Mouse (Mus musculus) liver, postnatal 0 days (tissue): ENCODE data around the gene B4galnt2. TPM values are rescaled to one million over a fixed set of nuclear protein-coding genes. Genes with fewer than 3 reads are reported as not detected.
"Not testable (repeated sequence)": the region's sequence is repeated elsewhere in the genome, so short reads cannot be mapped to it uniquely, and the experiment has no call there.

Source experiments
- ATAC-seq: fragments of 200-750 bp; cut with Nextera tagmentation; 2 replicates; pipeline ENCODE4 v1.8.0; 2017; ENCODE audit warnings: mild to moderate bottlenecking, moderate library complexity
- DNase-seq: peaks from one replicate; pipeline ENCODE4 v3.0.0-alpha.2; 2016
- H3K27ac ChIP-seq: fragments of 300-500 bp; sonication (generic); 2 replicates; pipeline ENCODE4 v1.5.1; 2014; ENCODE audit warnings: antibody characterized with exemption, moderate library complexity, mild to moderate bottlenecking, low read depth
- H3K27me3 ChIP-seq: fragments of 300-500 bp; sonication (generic); 2 replicates; pipeline ENCODE4 v1.6.1; 2014; ENCODE audit warnings: low read length, control low read depth, mixed read lengths; ENCODE audit not compliant: insufficient read depth
- H3K36me3 ChIP-seq: fragments of 300-500 bp; sonication (generic); replicated peaks from 2 replicates; pipeline ENCODE4 v1.6.1; 2014; ENCODE audit warnings: mild to moderate bottlenecking, control low read depth, low read length, moderate library complexity, mixed read lengths; ENCODE audit not compliant: insufficient read depth
- H3K4me1 ChIP-seq: fragments of 300-500 bp; sonication (generic); 2 replicates; pipeline ENCODE4 v1.6.1; 2014; ENCODE audit warnings: antibody characterized with exemption, mild to moderate bottlenecking, control low read depth; ENCODE audit not compliant: insufficient read depth
- H3K4me2 ChIP-seq: fragments of 300-500 bp; sonication (generic); 2 replicates; pipeline ENCODE4 v1.6.1; 2014; ENCODE audit warnings: low read depth, mild to moderate bottlenecking, low read length, moderate library complexity, mixed read lengths
- H3K4me3 ChIP-seq: fragments of 300-500 bp; sonication (generic); 2 replicates; pipeline ENCODE4 v1.5.1; 2014; ENCODE audit warnings: low read depth, low read length
- H3K9ac ChIP-seq: fragments of 300-500 bp; sonication (generic); replicated peaks from 2 replicates; pipeline ENCODE4 v1.6.1; 2014; ENCODE audit warnings: mild to moderate bottlenecking, moderate library complexity
- H3K9me3 ChIP-seq: fragments of 300-500 bp; sonication (generic); 2 replicates; pipeline ENCODE4 v1.6.1; 2016; ENCODE audit warnings: mild to moderate bottlenecking, control low read depth, low read length, mixed read lengths
- CTCF ChIP-seq: sonication (generic); IDR thresholded peaks from 2 replicates; pipeline ENCODE4 v1.5.1; 2016; ENCODE audit warnings: antibody characterized with exemption, low read depth
- EP300 ChIP-seq: IDR thresholded peaks from 2 replicates; pipeline ENCODE4 v1.6.1; 2016; ENCODE audit warnings: antibody characterized with exemption, low read depth, mild to moderate bottlenecking
- WGBS: fragments of 180-500 bp; shearing (Covaris S2); extraction: QIAGEN DNeasy Blood & Tissue Kit; methylation state at CpG from one replicate; pipeline ENCODE4 v1.1.7; 2014; ENCODE audit not compliant: insufficient replicate concordance; 5-methylcytosine and 5-hydroxymethylcytosine counted together
- polyA plus RNA-seq: library from polyadenylated mRNA; unstranded; fragments of >200 nt; fragmentation: Nextera tagmentation; extraction: Ambion mirVana; gene quantifications from 2 replicates; pipeline ENCODE4 v1.2.1, GENCODE M21; 2015

Gene B4galnt2
- polyA plus RNA-seq, 1 experiment from 2014 or later, result 0.18 TPM

GRCm38 (mm10) chr11:95904290-95904689 is 10.4 kb downstream of the B4galnt2 start:
- H3K36me3 ChIP-seq, result no peaks in the 10 kb centered on the region
- DNase-seq, result no peak
- no peak overlapping the region for H3K4me3 ChIP-seq
- no peak overlapping the region for H3K9ac ChIP-seq
- no peaks in the 10 kb centered on the region for H3K9me3 ChIP-seq
- no peak for ATAC-seq
- no peaks in the 10 kb centered on the region for H3K27me3 ChIP-seq
- TF ChIP-seq EP300 (no peak), CTCF (no peak)
- H3K4me2 ChIP-seq, result no peak overlapping the region
- no peaks in the 10 kb centered on the region for H3K4me1 ChIP-seq
- H3K27ac ChIP-seq, result no peak overlapping the region
- WGBS, result 81% methylated on average over 2 of the region's 2 CpGs

- Histone ChIP-seq H3K4me1 (no peaks in the 10 kb centered on the region), H3K9me3 (no peaks in the 10 kb centered on the region), H3K27ac (no peak overlapping the region), H3K36me3 (no peaks in the 10 kb centered on the region), H3K27me3 (no peaks in the 10 kb centered on the region), H3K4me3 (peak overlapping the region; percentile 18), H3K9ac (no peak overlapping the region), H3K4me2 (peak overlapping the region; percentile 56)
- TF ChIP-seq CTCF (no peak), EP300 (no peak)
- ATAC-seq (no peak), DNase-seq (no peak)
- 32% methylated on average over 14 of the region's 14 CpGs for WGBS
Measured at GRCm38 (mm10) chr11:95896446-95897179, 18.1 kb downstream of the B4galnt2 start.

GRCm38 (mm10) chr11:95890462-95891051 is 24.1 kb downstream of the B4galnt2 start:
- Histone ChIP-seq H3K4me3 (no peak overlapping the region), H3K9ac (no peak overlapping the region), H3K36me3 (no peaks in the 10 kb centered on the region), H3K4me2 (no peak overlapping the region), H3K9me3 (peaks cover 14% of the 10 kb centered on the region), H3K27me3 (no peaks in the 10 kb centered on the region), H3K4me1 (no peaks in the 10 kb centered on the region), H3K27ac (no peak overlapping the region)
- ATAC-seq (no peak), DNase-seq (no peak)
- TF ChIP-seq CTCF, result 0 out of 2 replicates have a peak, but pooled peaks have one; percentile 8
- TF ChIP-seq EP300, result no peak
- WGBS, result 61% methylated on average over 2 of the region's 2 CpGs

- 84% methylated on average over 2 of the region's 2 CpGs for WGBS
Measured at GRCm38 (mm10) chr11:95879861-95880260, 34.8 kb downstream of the B4galnt2 start.

GRCm38 (mm10) chr11:95876296-95876695 is 38.4 kb downstream of the B4galnt2 start:
- H3K27me3 ChIP-seq, result no peaks in the 10 kb centered on the region

More at GRCm38 (mm10) chr11:95879861-95880260, 34.8 kb downstream of the B4galnt2 start:
- not testable (repeated sequence) for ATAC-seq, H3K36me3 ChIP-seq, H3K9me3 ChIP-seq, H3K4me3 ChIP-seq, H3K27me3 ChIP-seq, H3K4me2 ChIP-seq, H3K4me1 ChIP-seq, H3K9ac ChIP-seq, DNase-seq, H3K27ac ChIP-seq

GRCm38 (mm10) chr11:95875804-95876203 is 38.9 kb downstream of the B4galnt2 start:
- no peaks in the 10 kb centered on the region for H3K4me1 ChIP-seq
- TF ChIP-seq EP300 (no peak), CTCF (no peak)
- no peak overlapping the region for H3K4me3 ChIP-seq
- no peaks in the 10 kb centered on the region for H3K9me3 ChIP-seq
- no peaks in the 10 kb centered on the region for H3K27me3 ChIP-seq
- H3K4me2 ChIP-seq, result no peak overlapping the region
- ATAC-seq (no peak; the same call in 1 of the 2 replicates), DNase-seq (no peak)
- H3K36me3 ChIP-seq, result no peaks in the 10 kb centered on the region
- WGBS, result 24% methylated on average over 9 of the region's 9 CpGs
- no peak overlapping the region for H3K27ac ChIP-seq
- H3K9ac ChIP-seq, result no peak overlapping the region

More at GRCm38 (mm10) chr11:95876296-95876695, 38.4 kb downstream of the B4galnt2 start:
- Histone ChIP-seq H3K36me3 (no peaks in the 10 kb centered on the region), H3K27ac (no peak overlapping the region), H3K4me2 (no peak overlapping the region), H3K9me3 (no peaks in the 10 kb centered on the region), H3K4me1 (no peaks in the 10 kb centered on the region), H3K9ac (no peak overlapping the region), H3K4me3 (no peak overlapping the region)
- 21% methylated on average over 7 of the region's 7 CpGs for WGBS
- TF ChIP-seq EP300 (no peak), CTCF (peak; percentile 93)
- DNase-seq (peak; percentile 81), ATAC-seq (no peak)
